In the genomic region with DNA sequence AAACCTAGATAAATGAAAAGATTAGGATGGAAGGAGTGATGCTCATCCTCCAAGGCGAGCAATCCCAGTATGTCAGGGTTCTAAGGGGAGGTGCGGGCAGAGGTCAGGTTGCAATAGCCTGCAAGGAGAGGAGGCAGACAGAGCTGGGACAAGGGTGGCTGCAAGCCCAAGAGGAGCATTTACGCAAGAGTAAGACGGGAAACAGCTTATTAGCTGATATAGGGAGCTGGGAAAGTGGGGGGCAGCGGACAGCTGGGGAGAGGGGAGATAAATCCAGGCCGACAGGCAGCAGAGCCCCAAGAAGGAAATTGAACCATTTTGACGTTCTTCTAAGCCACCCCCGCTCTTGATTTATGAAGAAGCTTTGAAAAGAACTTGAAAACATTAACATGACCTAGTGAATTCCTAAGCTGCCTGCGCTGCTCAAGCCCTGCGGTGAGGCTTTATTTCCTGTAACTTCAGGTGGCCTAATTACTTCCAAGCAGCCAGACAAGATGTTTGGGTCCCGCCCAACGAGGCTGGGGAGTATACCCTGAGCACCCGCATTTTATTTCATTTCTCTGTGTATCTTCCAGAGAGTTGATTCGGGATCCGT, we compare ENCODE assay signal across 9 mouse cellular contexts.
DNase-seq lines count a peak whose midpoint lies in the region; ATAC-seq lines count a peak whose summit lies in the region.
"Had no signal": no experiment of that assay in that cellular context is flagged by ENCODE, and none has a peak within 500 bp of the region (broad histone marks: within the 10 kb centered on the region; RNA-seq: fewer than 3 reads in every experiment).

No protein-coding gene starts in this region.

- peaks cover 3% of the 10 kb centered on the region; the same call in 1 of the 2 replicates for H3K9me3 ChIP-seq in limb, embryonic 12.5 days
- H3K9me3 ChIP-seq in liver, embryonic 11.5 days (ENCODE audit: control insufficient read depth, low read length): no peaks in the 10 kb centered on the region

- H3K4me1 ChIP-seq in limb, embryonic 12.5 days (replicated peaks): peaks cover 15% of the 10 kb centered on the region
- H3K4me1 ChIP-seq in liver, embryonic 11.5 days (replicated peaks; ENCODE audit: control insufficient read depth, insufficient read depth, low read length): peaks cover 4% of the 10 kb centered on the region; the same call in 1 of the 2 replicates

- no peak overlapping the region for H3K9ac ChIP-seq in limb, embryonic 12.5 days (replicated peaks)
- no peak overlapping the region for H3K9ac ChIP-seq in liver, embryonic 11.5 days (ENCODE audit: low read depth, low read length)

- no peaks in the 10 kb centered on the region for H3K27me3 ChIP-seq in limb, embryonic 12.5 days
- no peaks in the 10 kb centered on the region for H3K27me3 ChIP-seq in liver, embryonic 11.5 days (replicated peaks; ENCODE audit: control insufficient read depth, insufficient read depth, low read length)

- peak; percentile 48 for ATAC-seq in inflammation-experienced regulatory T-cells, adult 6 months
- ATAC-seq in limb, embryonic 12.5 days (ENCODE audit: insufficient number of reproducible peaks, insufficient read depth, low FRiP score, low TSS enrichment, low read depth): 0 out of 2 replicates have a peak, but pooled peaks have one; percentile 22
- ATAC-seq in liver, embryonic 11.5 days (replicated peaks; ENCODE audit: low FRiP score): no peak

- whole genome bisulfite sequencing in limb, embryonic 12.5 days: 17% methylated on average over 15 of the region's 15 CpGs
- 58% methylated on average over 15 of the region's 15 CpGs for WGBS in liver, embryonic 11.5 days

- H3K4me2 ChIP-seq in limb, embryonic 12.5 days: peak overlapping the region; percentile 32
- H3K4me2 ChIP-seq in liver, embryonic 11.5 days: no peak overlapping the region

- H3K4me3 ChIP-seq in limb, embryonic 12.5 days (replicated peaks): no peak overlapping the region
- no peak overlapping the region for H3K4me3 ChIP-seq in liver, embryonic 11.5 days (ENCODE audit: low read depth, low read length)

- DNase-seq in kidney, adult 11 months: peak; percentile 11
- DNase-seq in kidney, adult 18-20 months: no peak
- DNase-seq in embryo, embryonic 11 days: peak; percentile 58
- DNase-seq in left cerebral cortex, adult 18-20 months (ENCODE audit: low spot score in 2 of 2): no peak
- DNase-seq in liver, embryonic 11.5 days (ENCODE audit: low spot score): no peak
- DNase-seq in gastrocnemius, postnatal 4 days (ENCODE audit: low spot score in 2 of 2): no peak
- DNase-seq: thymus, postnatal 36 days had no signal

- peak overlapping the region; percentile 66 for H3K27ac ChIP-seq in limb, embryonic 12.5 days
- no peak overlapping the region for H3K27ac ChIP-seq in liver, embryonic 11.5 days (ENCODE audit: low read depth, low read length)

- H3K36me3 ChIP-seq in limb, embryonic 12.5 days: peaks cover 2% of the 10 kb centered on the region
- H3K36me3 ChIP-seq in liver, embryonic 11.5 days (ENCODE audit: control insufficient read depth, insufficient read depth, low read length): peaks cover 3% of the 10 kb centered on the region; the same call in 1 of the 2 replicates

Comparison
In these comparisons a context has a peak if more than half of its experiments do, and no peak if none do; other contexts are left out.
1. DNase-seq: peak in kidney, adult 11 months (single experiment) and embryo, embryonic 11 days (single experiment); none in kidney, adult 18-20 months (single experiment), left cerebral cortex, adult 18-20 months (0 of 2), liver, embryonic 11.5 days (single experiment) and gastrocnemius, postnatal 4 days (0 of 2).